Mouse (Mus musculus): ENCODE results near the gene Mfap4.

Mfap4 gene

DNA sequence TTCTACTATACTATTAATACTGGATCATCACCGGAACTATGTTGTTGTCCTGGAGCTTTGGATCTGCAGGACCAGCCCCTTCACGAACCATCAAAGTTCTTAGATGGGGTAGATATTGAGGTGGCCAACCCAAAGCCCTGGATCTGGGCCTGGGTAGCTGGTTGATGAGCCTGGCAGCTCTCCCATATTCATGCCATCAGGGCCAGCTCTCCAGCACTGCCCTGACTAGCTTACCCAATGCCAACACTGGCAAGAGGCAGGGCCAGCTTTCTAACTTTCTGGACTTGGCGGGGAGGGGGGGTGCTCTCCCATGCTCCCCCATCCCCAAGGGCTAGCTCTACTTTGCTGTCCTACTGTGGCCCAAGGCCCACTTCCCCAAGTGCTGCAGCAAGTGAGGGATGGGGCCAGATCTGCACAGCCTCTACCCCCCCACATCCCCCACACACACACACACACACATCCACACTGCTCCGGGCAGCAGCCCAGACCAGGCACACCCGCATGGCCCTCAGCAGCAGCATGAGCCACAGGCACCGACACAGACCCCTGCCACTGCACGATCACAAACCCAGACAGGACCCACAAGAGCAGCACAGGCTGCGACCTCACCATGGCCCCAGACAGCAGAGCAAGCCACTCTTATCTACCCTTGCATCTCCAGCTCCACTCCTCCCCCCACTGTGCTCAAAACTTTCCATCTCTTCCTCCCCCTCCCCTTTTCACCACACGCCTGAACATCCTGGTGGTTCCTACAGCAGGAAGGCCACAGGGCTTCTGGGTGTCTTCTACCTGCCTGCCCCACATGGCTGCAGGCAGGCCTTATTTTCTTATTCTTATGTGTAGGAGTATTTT lies 3.8 kb upstream of the Mfap4 start:
- DNase-seq (ENCODE audit: inconsistent age in 2 of 2, low spot score in 1 of 2) = no peak

DNA sequence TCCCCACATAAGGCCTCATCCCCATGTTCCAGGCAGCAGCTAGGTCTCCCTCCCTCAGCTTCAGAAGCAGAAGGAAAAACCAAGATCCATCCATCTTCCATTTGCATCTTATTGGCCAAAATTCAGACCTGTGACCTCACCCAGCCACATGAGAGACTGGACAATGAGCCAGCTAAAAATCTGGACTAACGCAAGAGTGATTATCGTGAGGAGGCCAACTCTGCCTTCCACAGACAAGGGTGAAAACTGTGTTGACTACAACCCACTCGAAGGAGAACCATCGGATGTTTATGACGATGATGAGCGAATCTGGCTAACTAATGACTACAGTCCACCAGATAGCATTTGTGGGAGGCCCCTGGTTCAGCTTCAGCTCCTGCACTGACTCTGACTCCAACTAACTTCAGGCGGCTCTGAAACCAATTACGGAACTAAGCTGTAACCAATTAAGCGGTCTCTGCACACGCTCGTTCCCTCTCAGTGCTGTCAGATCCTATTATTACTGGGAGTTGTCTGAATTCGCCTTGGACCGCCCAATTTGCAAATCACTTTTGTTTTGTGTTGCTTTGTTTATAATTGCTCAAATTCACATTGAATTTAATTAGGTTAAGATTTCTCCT lies 1.9 kb upstream of the Mfap4 start:
- DNase-seq (ENCODE audit: inconsistent age in 2 of 2, low spot score in 1 of 2) = no peak

DNA sequence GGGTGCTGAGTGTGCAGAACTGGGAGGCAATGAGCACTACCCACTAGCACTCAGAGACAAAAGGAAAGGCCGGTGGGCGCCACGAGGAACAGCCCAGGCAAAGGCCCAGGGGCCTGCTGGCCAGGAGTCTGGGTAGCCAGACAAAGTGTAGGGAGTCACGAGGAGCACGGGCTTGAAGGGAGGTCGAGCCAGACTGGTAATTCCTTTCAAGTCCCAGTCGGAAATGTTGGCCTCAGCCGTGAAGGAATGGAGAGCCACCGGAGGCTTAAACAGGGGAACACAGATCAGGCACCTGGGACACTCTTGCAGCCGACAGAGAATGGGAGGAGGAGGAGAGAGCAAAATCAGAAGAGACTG lies 997 bp upstream of the Mfap4 start:
- DNase-seq (ENCODE audit: inconsistent age in 2 of 2, low spot score in 1 of 2) = no peak

DNA sequence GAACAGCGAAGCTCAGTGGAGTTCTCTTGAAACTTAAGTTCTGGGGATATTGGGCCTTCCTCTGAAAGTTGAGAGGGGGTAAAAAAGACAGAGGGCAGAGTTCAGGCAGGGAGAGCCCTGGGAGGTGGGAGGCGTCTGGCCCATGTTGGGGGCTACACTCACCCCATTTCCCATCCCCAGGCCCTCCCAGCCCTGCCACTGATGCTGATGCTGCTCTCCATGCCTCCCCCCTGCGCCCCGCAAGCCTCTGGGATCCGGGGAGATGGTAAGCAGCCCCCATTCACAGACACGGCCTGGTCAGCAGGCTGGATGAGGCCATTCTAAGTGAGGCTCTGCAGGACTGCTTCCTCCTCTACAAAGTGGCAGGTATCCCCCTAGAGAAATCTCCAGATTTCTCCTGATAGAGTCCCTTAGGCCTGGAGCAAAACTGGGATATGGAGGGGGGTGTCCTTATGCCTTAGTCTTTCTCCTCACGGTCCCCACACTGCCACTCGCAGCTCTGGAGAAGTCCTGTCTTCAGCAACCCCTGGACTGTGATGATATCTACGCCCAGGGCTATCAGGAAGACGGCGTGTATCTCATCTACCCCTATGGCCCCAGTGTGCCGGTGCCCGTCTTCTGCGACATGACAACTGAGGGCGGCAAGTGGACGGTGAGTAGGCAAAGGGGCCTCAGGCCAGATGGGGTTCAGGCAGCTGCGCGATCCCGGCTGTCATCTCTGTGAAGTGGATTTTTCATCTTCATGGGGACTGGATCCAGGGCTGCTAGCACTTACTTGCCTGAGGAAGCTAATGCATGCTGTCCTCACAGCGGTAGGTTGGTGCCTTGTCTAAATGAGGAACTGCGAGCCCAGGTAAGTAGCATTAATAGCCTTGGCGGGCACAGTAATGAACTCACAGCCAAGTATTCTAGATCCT lies 568 bp downstream of the Mfap4 start:
- DNase-seq (ENCODE audit: inconsistent age in 2 of 2, low spot score in 1 of 2) = no peak

DNA sequence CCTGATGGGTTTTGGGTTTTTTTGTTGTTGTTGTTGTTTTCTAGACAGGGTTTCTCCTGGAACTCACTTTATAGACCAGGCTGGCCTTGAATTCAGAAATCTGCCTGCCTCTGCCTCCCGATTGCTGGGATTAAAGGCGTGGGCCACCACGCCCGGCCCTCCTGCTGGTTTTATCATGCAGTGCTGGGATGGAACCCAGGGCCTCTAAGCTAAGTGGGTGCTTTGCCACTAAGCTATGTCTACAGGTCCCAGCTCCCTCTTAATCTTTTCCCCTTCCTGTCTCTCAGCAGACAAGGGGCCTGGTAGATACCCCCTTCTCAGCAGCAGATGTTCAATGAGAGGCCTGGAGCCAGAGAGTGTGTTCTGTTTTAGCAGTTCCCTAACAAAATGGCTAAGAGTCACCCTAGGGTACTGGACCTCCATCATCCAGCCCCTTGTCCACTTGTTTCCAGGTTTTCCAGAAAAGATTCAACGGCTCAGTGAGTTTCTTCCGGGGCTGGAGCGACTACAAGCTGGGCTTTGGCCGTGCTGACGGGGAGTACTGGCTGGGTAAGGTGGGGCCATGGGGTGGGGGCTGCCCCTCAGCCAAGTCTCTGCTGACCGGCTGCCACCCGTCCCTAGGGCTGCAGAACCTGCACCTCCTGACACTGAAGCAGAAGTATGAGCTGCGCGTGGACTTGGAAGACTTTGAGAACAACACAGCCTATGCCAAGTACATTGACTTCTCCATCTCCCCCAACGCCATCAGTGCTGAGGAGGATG lies 1.4 kb downstream of the Mfap4 start:
- DNase-seq (ENCODE audit: inconsistent age in 2 of 2, low spot score in 1 of 2) = no peak

DNA sequence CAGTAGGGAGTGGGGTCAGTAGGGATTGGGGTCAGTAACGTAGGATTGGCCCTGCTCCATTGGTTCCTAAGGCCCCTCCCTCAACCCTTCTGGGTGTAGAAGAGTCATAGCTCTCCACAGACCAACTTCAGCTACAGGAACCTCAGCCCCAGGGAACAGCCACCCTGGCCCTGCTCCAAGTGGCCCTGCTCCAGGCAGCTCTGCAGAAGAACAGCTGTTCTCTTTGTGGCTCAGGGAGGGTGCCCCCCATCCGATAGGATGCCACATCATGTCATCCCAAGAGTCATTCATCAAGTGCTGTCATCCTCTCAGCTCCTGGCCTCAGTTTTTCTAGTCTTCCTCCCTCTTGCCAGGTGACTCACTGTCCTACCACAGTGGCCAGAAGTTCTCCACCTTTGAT lies 2.2 kb downstream of the Mfap4 start:
- peak; percentile 43 to 63 for DNase-seq (ENCODE audit: inconsistent age in 2 of 2, low spot score in 1 of 2)

DNA sequence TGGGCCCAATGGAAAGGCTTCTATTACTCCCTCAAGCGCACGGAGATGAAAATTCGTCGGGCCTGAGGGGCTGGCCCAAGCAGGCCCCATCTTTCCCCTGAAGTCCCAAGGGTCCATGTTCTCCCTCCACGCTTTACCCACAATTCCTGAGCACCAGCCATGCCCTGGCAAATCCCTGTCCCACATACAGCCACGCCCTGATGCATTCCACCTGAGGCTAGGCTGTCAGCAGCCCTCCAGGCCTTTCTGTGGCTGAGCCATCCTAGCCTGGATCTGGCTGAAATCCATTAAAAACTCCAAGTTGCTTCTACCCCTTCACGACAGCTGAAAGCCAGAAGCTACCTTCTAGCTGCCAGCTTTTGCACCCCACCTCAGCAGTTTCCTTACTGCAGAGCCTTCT lies 2.7 kb downstream of the Mfap4 start:
- DNase-seq (ENCODE audit: inconsistent age in 2 of 2, low spot score in 1 of 2) = no peak

DNA sequence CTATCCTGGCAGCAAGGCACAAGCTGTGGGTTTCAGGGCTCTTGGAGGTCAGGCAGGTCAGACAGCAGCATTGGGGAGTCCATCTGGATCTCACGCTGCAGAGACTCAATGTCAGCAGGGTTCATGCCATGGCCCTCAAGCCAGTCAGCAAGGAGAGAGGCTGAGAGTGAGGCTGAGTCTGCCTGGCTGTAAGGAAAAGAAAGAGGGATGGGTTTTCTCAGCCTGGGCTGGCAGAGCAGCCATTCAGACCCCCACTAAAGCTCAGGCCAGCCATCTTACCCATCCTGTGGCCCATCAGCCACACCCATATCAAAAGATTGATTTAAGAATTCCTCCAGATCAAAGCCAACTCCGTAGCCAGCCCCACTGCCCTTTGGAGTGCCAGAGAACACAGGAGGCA lies 3.9 kb downstream of the Mfap4 start:
- no peak for DNase-seq (ENCODE audit: inconsistent age in 2 of 2, low spot score in 1 of 2)

DNA sequence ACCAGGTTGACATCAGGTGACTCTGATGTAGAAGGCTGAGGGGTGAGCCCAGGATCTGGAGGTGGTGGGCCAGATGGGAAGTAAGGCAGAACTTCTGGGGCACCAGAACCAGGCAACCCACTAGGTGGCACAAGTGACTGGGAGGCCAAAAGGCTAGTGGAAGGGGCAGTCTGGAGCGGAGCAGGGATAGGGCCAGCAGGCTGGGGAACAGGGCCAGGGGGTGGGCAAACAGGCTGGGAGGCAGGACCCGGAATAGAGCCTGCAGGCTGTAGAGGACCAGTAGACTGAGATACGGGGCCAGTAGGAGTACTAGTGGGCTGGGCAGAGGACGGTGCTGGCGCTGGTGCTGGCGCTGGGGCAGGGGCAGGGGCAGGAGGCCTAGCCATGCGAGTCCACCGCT lies 4.6 kb downstream of the Mfap4 start:
- no peak for DNase-seq (ENCODE audit: inconsistent age in 2 of 2, low spot score in 1 of 2)

DNA sequence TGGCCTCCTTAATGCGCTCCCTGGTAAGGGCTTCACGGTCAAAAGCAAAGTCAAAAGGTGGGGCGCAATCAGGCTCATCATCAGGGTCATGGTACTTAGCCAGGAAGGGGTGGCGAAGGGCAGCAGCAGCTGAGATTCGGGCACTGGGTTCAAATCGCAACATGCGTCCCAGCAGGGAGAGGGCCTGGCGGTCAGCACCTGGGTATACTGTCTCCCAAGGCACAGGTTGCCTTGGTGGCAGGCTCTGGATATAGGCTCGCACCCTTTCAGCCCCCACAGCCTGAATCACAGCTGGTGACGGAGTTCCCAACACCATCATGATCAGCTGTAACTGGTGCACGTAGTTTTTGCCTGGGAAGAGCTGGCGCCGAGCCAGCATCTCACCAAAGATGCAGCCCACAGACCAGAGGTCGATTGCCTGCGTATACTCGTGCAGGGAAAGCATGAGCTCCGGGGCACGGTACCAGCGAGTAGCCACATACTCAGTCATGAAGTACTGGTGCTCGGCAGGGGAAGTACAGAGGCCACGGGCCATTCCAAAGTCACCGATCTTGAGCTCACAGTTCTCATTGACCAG lies 5.8 kb downstream of the Mfap4 start:
- no peak for DNase-seq (ENCODE audit: inconsistent age in 2 of 2, low spot score in 1 of 2)

DNA sequence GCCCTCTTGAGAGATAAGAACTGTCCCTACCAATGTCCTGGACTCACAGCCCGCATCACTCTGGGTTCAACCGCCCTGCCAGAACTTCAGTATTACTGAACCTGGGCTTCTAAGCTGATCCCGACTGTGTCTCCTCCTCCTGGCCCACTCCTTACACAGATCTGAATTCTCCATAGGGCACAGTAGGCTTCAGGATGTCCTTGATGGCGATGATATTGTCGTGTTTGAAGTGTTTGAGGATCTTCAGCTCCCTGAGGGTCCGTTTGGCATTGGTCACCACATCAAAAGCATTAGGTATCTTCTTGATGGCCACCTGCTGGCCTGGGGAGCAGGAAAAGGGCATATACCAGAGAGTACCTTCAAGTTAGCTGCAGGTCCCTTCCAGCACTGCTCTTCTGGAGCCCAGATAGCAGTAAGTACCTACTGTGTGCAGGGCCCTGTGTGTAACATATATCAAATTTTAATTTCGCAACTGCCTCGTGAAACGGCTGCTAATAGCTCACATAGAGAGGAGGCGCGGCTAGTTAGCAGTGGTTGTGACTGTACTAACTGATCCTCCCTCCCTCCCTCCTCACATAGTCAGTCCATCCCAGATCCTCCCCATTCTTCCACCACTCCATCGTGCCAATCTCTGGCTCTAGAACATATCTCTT lies 7.6 kb downstream of the Mfap4 start:
- no peak for DNase-seq (ENCODE audit: inconsistent age in 2 of 2, low spot score in 1 of 2)

DNA sequence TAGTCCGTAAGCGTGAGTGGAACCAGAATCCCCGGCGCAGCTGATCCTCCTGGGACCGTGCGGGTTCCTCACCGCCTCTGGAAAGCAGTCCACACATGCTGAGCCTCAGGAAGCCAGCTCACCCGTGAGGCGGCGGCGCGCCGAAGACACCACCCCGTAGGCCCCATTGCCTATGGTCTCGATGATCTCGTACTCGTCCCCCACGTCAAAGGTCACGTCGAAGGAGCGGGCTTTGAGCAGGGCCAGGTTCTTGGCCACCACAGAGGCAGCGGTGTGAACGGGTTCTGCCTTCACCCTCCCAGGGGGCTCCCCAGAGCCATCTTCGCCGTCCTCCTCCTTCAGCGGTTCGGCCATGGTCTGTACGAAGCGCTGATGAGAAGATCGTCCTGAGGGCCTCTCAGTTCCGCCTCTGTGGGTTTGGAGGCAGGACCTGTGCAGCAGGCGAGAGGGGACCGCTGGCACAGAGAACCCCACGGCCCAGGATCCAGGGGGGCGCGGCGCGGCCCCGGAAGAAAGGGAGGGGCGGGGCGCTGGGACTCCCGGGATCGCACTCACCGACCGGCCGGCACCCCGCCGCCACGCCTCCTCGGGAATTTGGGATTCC lies 8.4 kb downstream of the Mfap4 start:
- DNase-seq (ENCODE audit: inconsistent age in 2 of 2, low spot score in 1 of 2) = peak; percentile 61 to 83

DNA sequence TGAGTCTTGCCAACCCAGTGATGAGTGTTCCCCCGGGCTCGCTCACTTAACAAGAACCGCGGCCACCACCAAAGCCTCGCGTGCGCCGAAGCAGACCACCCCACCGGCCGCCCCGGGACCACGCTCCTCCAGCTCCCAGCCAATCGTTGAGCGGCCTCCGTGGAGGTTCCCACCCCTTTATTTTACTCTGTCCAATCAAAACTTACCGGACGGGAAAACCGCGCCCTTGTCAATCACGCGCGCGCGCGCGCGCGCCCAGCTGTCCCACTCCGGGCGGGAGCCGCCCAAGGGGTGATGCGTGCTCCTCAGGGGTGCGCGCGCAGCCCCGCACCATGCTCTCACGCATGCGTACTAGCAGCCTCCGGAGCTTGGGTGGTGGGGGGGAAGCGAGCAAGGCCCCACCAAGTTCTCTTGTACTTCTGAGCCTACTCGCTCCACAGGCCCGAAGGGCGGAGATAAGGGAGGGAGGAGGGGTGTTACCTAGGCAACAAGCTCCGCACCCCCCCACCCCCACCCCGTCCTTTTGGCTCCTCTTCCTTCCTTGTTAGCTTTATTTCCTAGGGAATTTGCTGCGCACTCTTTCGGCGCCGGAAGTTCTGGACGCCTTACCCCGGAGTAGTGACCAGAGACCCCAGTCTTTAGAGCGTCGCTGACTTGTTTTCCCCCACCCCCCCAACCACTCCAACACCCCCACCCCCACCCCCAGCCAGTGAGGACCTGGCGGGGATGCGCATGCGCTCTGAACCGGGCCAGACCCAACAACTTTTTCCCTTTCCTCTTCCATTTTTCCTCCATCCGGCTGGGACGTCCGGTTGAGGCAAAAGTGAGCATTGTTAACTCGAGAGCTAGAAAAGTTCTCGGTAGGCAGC lies 9.1 kb downstream of the Mfap4 start, which contains the start of gene Mapk7:
Gene Mapk7 (minus strand): TSS at position 278 of the 869 bp plus-strand sequence.
- DNase-seq (ENCODE audit: inconsistent age in 2 of 2, low spot score in 1 of 2) = peak; percentile 99

DNA sequence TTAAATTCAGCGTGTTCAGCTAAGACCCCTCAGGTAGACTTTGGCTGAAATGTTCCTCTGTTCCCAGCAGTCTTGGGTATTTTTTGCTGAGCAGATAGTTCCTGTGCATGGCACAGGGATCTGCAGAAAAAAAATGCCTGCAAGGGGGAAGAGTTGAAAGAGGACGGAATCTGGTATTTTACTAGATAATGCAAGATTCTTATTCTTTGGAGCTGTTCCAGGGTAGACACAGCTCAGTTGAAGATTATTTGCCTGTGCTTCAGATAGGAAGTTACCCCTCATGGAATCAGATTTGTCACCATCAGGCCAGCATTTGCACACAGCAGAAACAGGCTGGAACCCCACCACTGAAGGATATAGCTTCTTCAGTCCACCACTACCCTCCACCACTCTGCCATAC lies 10.3 kb downstream of the Mfap4 start:
- DNase-seq (ENCODE audit: inconsistent age in 2 of 2, low spot score in 1 of 2) = no peak

DNA sequence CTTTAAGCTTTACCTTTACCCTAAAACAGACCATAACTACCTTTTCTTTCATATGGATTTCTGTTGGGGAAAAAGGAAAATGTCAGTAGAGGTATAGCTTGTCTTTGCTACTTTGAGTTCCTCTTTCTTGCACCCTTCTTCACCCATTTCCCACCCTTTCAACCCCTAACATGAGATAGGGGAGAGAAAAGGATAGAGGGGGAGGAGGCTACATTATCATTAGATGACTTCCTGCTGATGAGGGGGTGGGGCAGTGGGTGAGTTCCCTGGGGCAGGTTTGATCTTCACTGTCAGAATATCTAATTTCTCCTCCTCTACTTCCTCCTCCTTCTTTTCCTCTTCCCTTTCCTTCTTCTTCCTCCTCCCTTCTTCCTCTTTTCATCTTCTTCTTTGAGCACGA lies 12.3 kb downstream of the Mfap4 start:
- DNase-seq (ENCODE audit: inconsistent age in 2 of 2, low spot score in 1 of 2) = no peak

DNA sequence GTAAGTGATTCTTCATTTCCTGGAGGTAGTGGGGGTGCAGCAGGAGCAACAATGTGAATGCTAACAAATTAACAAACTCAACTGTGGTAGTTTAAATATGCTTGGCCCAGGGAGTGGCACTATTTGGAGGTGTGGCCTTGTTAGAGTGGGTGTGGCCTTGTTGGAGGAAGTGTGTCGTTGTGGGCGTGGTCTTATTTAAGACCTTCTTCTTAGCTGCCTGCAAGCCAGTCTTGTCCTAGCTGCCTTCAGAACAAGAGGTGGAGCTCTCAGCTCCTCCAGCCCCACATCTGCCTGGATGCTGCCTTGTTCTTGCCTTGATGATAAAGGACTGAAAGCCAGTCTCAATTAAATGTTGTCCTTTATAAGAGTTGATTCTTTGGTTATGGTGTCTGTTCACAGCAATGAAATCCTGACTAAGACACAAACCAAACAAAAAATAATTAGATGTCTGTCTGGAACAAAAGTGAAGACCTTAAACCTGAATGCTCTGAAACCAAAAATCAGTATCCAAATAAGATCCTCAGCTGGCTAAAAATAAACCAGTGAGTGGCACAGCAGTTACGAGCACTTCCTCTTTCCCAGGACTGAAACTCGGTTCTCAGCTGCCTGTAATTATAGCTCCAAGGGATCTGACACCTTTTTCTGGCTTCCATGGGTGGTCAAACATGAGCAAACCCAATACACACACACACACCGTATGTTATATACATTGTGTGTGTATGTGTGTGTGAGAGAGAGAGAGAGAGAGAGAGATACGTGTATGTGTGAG lies 13.7 kb downstream of the Mfap4 start:
- DNase-seq (ENCODE audit: inconsistent age in 2 of 2, low spot score in 1 of 2) = no peak

DNA sequence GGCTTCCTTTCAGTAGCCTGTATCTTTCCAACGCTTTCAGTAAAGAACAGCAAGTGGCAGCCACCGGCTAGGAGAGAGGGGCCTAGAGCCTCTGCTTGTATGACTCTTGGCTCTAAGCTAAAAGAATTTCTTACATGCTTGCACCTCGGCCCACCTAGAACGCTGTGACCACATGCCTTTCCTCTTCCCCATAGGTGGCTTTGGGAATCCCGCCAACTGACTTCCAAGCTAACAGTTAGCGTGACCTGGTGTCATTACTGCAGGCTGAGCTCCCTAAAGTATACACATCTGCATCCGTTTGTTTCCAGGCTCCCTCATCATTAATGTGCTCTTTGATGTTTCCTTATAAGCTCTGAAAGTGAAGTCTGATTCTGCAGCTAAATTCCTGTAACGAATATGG lies 18.7 kb downstream of the Mfap4 start:
- DNase-seq (ENCODE audit: inconsistent age in 2 of 2, low spot score in 1 of 2) = no peak

DNA sequence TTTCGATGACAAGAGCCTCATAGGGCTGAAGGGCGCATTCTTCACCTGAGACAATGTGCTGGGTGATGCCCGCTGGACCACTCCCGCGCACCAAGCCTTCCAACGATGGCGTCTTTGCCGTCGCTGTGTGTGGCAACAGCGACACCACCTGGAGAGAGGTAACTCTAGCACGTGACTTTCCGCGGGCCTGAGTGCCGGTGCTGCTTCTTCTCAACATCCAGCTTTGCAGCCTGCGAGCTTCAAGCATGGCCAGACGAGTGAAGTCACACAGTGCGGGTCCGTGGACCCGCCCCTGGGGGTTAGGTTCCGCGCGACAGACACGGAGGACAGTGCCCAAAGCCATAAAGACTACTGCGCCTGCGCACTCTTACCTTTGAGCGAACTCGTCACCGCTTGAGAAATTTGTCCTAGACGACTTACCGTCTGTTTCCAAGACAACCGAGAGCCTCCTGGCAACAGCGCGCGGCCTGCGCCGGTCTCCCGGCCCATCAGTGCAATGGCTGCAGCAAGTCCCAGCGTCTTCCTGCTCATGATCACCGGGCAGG lies 19.6 kb downstream of the Mfap4 start, which contains the start of gene B9d1:
Gene B9d1 (plus strand): TSS at position 432 of the 545 bp plus-strand sequence.
- DNase-seq (ENCODE audit: inconsistent age in 2 of 2, low spot score in 1 of 2) = peak; percentile 96 to 100
